Mouse (Mus musculus) erythroblast, adult 5-6 weeks (primary cell): ENCODE results near the gene Ugt1a5. TPM values are rescaled to one million over a fixed set of nuclear protein-coding genes. Genes with fewer than 3 reads are reported as not detected.
A peak's percentile ranks its signal among the peaks of the same experiment; 100 is the strongest.
"Not testable (repeated sequence)": the region's sequence is repeated elsewhere in the genome, so short reads cannot be mapped to it uniquely, and the experiment has no call there.

ENCODE experiments used
- ATAC-seq: replicated peaks from 2 replicates; pipeline ENCODE4 v1.8.0; 2016; ENCODE audit warnings: moderate number of reproducible peaks, mild to moderate bottlenecking, moderate TSS enrichment, inconsistent platforms; ENCODE audit not compliant: poor library complexity, low FRiP score, severe bottlenecking
- total RNA-seq, 2 experiments: library from RNA; stranded (forward) in 1 of 2; stranded (reverse) in 1 of 2; fragments of 150-400 nt in 1 of 2; fragments of 200-764, 138-1000 nt in 1 of 2; gene quantifications; 2 replicates each; pipeline versions ENCODE4 v1.2.3 to v1.2.4; 2015 to 2017; ENCODE audit warnings: low replicate concordance in 2 of 2

Ugt1a5 gene
- total RNA-seq (2015; ENCODE audit: low replicate concordance), result not detected in 2 replicates
- not detected in 2 replicates for total RNA-seq (2017; ENCODE audit: low replicate concordance)

- no peak for ATAC-seq
Measured at GRCm38 (mm10) chr1:88165711-88166110, at the start of gene Ugt1a5. TSS of gene Ugt1a5 (plus strand) at chr1:88166012.

- ATAC-seq, result peak; percentile 90
Measured at GRCm38 (mm10) chr1:88120550-88120949, 45.3 kb upstream of the Ugt1a5 start.

GRCm38 (mm10) chr1:88121521-88121920, 44.3 kb upstream of the Ugt1a5 start:
- ATAC-seq, result not testable (repeated sequence)

GRCm38 (mm10) chr1:88125827-88126360, 39.9 kb upstream of the Ugt1a5 start:
- ATAC-seq, result not testable (repeated sequence)

GRCm38 (mm10) chr1:88129091-88129490, 36.7 kb upstream of the Ugt1a5 start:
- not testable (repeated sequence) for ATAC-seq

- not testable (repeated sequence) for ATAC-seq
Measured at GRCm38 (mm10) chr1:88130223-88130622, 35.6 kb upstream of the Ugt1a5 start.

- no peak for ATAC-seq
Measured at GRCm38 (mm10) chr1:88133908-88134456, 31.8 kb upstream of the Ugt1a5 start.

- ATAC-seq, result not testable (repeated sequence)
Measured at GRCm38 (mm10) chr1:88134457-88135011, 31.3 kb upstream of the Ugt1a5 start, which contains the start of gene Ugt1a6a. TSS of gene Ugt1a6a (plus strand) at chr1:88134809.

GRCm38 (mm10) chr1:88135229-88135904, 30.4 kb upstream of the Ugt1a5 start:
- ATAC-seq, result not testable (repeated sequence)

- no peak for ATAC-seq
Measured at GRCm38 (mm10) chr1:88136646-88137045, 29.2 kb upstream of the Ugt1a5 start.

- ATAC-seq, result no peak
Measured at GRCm38 (mm10) chr1:88137264-88137663, 28.5 kb upstream of the Ugt1a5 start.

- ATAC-seq, result no peak
Measured at GRCm38 (mm10) chr1:88138145-88138544, 27.7 kb upstream of the Ugt1a5 start.

- ATAC-seq, result peak; percentile 78
Measured at GRCm38 (mm10) chr1:88140492-88140891, 25.3 kb upstream of the Ugt1a5 start.

- peak; percentile 76 for ATAC-seq
Measured at GRCm38 (mm10) chr1:88143966-88144675, 21.7 kb upstream of the Ugt1a5 start.

- not testable (repeated sequence) for ATAC-seq
Measured at GRCm38 (mm10) chr1:88145278-88145677, 20.5 kb upstream of the Ugt1a5 start.

GRCm38 (mm10) chr1:88150133-88150532, 15.7 kb upstream of the Ugt1a5 start:
- ATAC-seq, result not testable (repeated sequence)

- ATAC-seq, result no peak
Measured at GRCm38 (mm10) chr1:88158430-88158829, 7.4 kb upstream of the Ugt1a5 start.

- not testable (repeated sequence) for ATAC-seq
Measured at GRCm38 (mm10) chr1:88172190-88172589, 6.4 kb downstream of the Ugt1a5 start.

- ATAC-seq, result no peak
Measured at GRCm38 (mm10) chr1:88179657-88180056, 13.8 kb downstream of the Ugt1a5 start.

- no peak for ATAC-seq
Measured at GRCm38 (mm10) chr1:88186325-88186935, 20.6 kb downstream of the Ugt1a5 start.
